Mouse (Mus musculus) splenic B cell, adult 2 months (primary cell): ENCODE measurements around the gene Krt88.
A peak's percentile ranks its signal among the peaks of the same experiment; 100 is the strongest.

Source experiments
- DNase-seq: peaks from one replicate; pipeline ENCODE4 v3.0.0-alpha.2; 2011; ENCODE audit warnings: low read depth, low spot score
- H3K27me3 ChIP-seq: 2 replicates; pipeline ENCODE4 v1.6.1; 2012; ENCODE audit warnings: mild to moderate bottlenecking, low read length, moderate library complexity, mixed read lengths; ENCODE audit not compliant: control insufficient read depth, poor library complexity, insufficient read depth, severe bottlenecking
- H3K36me3 ChIP-seq: 2 replicates; pipeline ENCODE4 v1.6.1; 2012; ENCODE audit warnings: mild to moderate bottlenecking, low read length, moderate library complexity, mixed read lengths; ENCODE audit not compliant: control insufficient read depth, poor library complexity, insufficient read depth, severe bottlenecking

The Krt88 gene

DNA sequence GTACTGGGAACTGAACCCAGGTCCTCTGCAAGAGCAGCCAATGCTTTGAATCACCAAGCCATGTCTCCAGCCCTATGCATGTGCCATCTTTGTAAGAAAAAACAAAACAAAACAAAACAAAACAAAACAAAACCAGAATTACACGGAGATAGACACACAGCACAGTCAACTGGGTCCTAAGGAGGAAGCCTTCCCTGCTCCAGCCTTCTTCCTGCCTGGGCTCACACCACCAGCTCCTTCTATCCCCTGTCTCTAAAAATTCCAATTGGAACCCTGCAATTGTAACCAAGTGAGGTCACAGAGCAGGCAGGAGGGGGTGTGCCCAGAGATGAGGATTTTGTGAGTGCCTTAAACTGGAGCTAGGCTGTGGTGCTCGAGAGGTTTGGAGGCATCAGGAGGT is at the start of gene Krt88:
TSS of gene Krt88 (plus strand) at position 301 of the 400 bp plus-strand sequence.
- DNase-seq = no peak
- H3K36me3 ChIP-seq = no peaks in the 10 kb centered on the region
- no peaks in the 10 kb centered on the region for H3K27me3 ChIP-seq

DNA sequence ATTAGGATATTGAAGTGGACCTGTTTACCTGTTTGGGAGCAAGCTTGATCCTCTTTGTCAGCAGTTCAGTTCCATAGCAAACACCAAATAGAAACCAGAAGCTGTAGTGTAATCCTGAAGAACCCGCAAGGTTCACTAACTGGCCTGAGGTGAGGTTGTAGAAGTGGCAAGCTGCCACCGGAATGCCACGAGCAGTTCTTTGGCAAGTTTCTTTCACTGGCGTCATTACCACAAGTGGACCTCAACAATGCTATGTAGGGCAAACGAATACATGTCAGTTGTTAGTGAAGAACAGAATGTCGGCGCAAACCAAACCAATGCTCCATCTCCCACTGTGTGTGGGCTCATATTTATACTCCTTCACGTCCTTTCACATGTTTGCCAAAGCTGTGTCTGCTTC is 49.3 kb upstream of the Krt88 start:
- Histone ChIP-seq H3K36me3 (no peaks in the 10 kb centered on the region), H3K27me3 (no peaks in the 10 kb centered on the region)
- DNase-seq = no peak

DNA sequence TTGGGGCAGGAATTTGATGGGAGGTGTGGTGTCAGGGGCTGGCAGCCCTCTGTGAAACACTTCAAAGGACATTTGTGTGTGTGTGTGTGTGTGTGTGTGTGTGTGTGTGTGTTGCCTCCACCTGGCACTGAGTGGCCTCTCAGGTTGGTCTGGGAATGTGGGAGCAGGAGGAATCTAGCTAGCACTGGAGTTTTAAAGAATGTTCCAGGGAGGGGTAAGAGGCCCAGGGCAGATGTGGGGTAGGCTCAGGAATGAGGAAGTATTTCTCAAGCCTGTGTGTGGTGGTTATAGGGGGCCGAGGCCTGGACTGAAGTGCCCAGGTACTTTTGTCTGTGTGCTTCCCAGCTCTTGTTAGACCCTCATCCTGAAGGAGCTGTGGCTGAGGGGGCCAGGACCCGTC is 36.8 kb upstream of the Krt88 start, which contains the start of gene Krt7:
TSS of gene Krt7 (plus strand) at position 269 of the 400 bp plus-strand sequence.
- no peaks in the 10 kb centered on the region for H3K27me3 ChIP-seq
- no peak for DNase-seq
- no peaks in the 10 kb centered on the region for H3K36me3 ChIP-seq

DNA sequence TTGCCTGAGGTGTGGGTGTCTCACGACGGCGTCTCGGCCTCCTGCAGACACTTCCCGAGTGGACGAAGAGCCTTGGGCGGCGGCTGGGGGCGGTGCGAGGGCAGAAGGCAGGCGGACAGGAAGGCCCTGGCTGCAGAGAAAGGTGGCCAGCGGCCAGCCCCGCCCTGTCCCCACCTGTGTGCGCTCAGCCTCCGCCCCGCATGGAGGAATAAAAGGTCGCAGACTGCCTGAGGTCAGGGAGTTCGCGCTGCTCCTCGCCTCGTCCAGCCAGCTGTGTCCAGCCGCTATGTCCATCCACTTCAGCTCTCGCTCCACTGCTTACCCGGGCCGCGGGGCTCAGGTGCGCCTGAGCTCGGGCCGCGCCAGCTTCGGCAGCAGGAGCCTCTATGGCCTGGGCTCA is 35.4 kb upstream of the Krt88 start:
- no peaks in the 10 kb centered on the region for H3K27me3 ChIP-seq
- no peak for DNase-seq
- no peaks in the 10 kb centered on the region for H3K36me3 ChIP-seq

DNA sequence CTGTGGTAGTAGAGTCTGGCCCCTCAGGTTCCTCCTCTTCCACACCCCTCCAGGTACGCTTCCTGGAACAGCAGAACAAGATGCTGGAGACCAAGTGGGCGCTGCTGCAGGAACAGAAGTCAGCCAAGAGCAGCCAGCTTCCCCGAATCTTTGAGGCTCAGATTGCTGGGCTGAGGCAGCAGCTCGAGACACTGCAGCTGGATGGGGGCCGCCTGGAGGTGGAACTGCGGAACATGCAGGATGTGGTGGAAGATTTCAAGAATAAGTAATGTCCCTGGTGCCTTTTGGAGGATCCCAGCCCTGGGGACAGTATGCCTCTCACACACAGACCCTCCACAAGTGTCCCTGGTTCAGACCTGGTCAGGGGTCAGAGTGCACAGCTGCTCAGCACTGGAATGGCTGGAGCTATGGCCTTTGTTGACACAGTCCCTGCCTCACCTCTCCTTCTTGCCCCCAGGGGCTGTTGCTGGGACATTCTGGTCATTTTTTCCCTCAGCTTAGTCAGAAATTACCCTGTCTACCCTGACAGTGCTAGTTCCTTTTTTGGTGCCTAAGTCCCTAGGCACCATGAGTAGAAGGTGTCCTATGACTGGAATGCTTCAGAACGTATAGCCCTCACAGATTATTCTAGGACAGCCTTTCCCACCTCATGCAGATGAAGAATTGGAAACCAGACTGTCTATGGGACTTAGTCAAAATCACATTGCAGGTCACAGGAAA is 33.5 kb upstream of the Krt88 start:
- no peaks in the 10 kb centered on the region for H3K27me3 ChIP-seq
- H3K36me3 ChIP-seq = no peaks in the 10 kb centered on the region
- DNase-seq = no peak

DNA sequence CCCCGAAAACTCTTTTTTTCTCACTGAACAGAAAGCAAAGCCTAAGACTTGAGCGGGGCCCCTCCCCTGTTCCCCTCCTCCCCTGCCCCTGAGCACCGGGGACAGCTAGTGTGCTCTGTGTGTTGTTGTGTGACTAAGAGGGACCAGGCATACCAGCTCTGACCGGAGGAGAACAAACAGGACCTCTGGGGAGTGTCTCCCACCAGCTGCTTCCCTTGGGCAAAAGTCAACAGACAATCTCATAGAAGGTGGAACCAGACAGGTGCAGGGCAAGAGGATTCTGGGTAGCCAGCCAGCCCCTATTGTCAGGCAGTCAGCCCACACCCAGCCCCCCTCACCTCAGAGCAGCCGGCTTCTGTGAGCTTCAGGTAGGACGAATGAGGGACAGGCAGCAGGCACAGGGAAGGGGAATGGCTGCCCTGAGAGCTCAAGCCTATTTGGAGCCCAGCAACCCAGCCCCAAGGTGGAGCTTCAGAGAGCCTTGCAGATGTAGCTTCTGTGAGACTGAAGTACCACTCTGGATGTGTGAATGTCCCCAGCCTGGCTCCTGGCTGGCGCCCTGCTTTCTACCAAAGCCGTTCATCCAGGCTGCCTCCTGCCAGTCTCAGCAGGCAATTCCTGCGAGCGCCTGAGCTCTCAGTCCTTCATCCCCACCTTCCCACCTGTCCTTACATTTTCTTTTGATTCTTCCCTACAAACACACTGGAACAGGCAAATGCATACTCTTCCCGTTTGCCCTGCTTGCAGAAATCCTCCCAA is 32.6 kb upstream of the Krt88 start:
- DNase-seq = no peak
- Histone ChIP-seq H3K27me3 (no peaks in the 10 kb centered on the region), H3K36me3 (no peaks in the 10 kb centered on the region)

DNA sequence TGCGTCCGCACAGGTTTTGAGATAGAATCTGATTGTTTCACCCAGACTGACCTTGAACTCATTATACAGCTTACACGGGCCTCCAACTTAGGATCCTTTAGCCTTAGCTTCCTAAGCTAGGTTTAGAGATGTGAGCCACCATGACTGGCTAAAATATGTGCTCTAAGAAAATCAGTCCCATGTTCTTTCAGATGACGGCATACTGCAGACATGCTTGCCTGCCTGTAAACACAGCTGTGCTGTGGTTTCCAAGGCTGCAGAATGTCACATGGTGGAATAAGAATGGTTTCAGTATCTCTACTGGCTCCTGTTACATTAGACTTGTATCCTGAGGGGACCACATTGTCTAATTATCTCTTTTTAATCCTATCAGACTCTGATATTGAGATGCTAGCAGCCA is 28.6 kb upstream of the Krt88 start:
- no peak for DNase-seq
- no peaks in the 10 kb centered on the region for H3K36me3 ChIP-seq
- no peaks in the 10 kb centered on the region for H3K27me3 ChIP-seq

DNA sequence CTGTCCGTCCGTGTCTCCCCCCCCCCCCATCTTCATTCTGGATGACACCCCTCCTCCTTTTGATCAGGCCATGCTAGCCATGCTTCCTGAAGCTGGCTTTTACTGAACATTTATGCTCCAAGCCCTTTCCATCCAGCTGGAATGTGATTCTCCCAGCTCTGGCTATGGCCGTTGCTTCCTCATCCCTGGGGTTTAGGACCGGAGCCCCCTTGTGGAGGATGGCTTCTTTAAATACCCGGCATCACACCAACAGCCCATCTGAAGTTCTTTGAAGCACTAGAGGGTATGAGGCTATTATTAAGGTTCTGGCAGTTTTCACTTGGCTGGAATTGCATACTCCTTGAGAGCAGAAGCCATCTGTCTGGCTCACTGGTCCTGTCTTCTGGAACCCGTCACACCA is 26.6 kb upstream of the Krt88 start:
- Histone ChIP-seq H3K27me3 (no peaks in the 10 kb centered on the region), H3K36me3 (no peaks in the 10 kb centered on the region)
- DNase-seq = no peak

DNA sequence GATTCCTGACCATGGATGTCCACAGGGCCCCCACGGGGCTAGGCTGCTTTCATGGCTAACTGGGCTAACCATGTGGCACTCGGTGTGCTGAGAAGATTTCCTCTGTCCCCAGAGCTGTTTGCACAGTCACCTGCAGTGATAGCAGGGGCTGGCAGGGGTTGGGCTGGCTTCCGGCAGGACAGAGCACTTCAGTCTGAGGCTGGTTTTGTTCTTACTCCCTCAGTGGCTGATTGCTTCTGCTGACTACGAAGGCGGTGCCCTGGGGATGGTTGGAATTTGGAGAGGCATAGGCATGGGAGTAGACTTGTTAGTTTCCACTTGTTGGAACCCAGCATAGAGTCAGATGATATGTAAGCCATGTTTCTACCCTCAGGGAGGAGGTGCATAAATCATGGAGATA is 22.6 kb upstream of the Krt88 start:
- no peak for DNase-seq
- H3K36me3 ChIP-seq = no peaks in the 10 kb centered on the region
- H3K27me3 ChIP-seq = no peaks in the 10 kb centered on the region

DNA sequence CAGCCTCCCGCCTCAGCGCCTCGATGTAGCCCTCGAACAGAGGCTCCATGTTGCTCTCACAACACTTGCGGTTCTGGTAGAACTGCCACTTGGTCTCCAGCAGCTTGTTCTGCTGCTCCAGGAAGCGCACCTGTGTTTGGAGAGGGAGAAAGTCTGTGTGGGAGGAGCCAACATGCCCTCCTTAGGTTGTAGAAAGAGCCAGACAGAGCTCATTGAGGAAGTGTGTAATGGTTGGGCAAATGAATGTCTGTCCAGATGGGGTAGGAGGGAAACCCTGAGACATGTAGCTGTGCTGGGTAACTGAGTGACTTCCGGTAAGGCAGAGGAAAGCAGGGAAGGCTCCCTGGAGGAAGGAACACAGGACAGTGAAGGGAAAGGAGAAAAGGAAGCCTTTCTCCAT is 10.9 kb upstream of the Krt88 start:
- no peaks in the 10 kb centered on the region for H3K27me3 ChIP-seq
- no peak for DNase-seq
- no peaks in the 10 kb centered on the region for H3K36me3 ChIP-seq

DNA sequence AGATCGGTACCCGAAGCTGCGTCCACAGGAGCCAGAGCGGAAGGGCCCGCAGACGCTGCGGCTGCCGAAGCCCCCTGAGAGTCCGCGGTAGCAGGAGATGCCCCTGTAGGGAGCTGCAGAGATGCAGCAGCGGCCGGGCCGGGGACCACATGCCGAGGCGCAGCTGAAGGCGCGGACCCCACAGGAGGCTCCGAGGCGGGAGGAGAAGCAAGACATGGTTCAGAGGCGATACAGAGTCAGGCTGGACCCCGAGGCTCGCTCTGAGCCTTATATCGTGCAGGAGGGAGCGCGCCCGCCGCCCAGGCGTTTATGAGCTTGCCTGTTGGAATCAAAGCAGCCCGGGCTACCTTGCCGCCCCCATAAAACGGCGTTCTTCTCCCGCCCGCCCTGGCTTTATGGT is 9.0 kb upstream of the Krt88 start, which contains the start of gene Krt87:
TSS of gene Krt87 (minus strand) at position 250 of the 400 bp plus-strand sequence.
- Histone ChIP-seq H3K27me3 (no peaks in the 10 kb centered on the region), H3K36me3 (no peaks in the 10 kb centered on the region)
- DNase-seq = no peak

DNA sequence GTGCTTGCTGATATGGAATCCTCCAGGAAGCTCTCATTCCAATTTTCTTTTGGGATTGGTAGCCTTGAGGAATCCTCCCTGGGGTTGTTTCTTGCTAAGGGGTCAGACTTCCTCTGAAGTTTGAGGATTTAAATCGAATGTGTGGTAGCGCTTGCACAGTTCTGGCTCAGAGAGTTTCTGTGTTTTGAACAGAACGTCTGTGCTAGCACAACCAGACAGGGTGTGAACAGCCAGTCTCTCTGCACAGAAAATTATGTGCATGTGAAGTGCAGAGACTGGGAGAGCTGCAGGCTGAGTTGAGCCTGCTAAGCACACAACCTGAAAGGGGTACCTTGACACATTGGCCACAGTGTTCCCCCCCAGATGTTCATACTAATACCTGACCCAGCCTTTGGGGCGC is 6.7 kb upstream of the Krt88 start:
- no peaks in the 10 kb centered on the region for H3K36me3 ChIP-seq
- DNase-seq = no peak
- H3K27me3 ChIP-seq = no peaks in the 10 kb centered on the region

DNA sequence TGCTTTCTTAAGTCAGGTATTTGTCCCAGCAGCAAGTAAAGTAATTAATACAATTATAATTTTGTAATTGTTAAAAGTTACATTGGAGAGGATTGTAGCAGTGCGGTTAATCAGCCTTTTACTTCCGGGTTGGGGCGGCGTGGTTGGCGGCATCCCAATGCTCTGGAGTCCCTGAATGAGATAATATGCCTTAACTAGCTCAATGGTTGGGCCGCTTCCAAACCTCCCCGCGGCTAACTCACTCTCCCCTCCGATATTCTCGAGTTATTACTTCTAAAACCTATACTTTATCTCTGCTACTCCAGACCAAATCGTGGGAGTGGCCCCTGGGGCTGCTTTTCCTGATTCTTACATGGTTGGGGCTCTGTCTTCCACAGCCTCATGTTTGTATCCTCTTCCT is 972 bp upstream of the Krt88 start:
- Histone ChIP-seq H3K36me3 (no peaks in the 10 kb centered on the region), H3K27me3 (no peaks in the 10 kb centered on the region)
- DNase-seq = no peak

DNA sequence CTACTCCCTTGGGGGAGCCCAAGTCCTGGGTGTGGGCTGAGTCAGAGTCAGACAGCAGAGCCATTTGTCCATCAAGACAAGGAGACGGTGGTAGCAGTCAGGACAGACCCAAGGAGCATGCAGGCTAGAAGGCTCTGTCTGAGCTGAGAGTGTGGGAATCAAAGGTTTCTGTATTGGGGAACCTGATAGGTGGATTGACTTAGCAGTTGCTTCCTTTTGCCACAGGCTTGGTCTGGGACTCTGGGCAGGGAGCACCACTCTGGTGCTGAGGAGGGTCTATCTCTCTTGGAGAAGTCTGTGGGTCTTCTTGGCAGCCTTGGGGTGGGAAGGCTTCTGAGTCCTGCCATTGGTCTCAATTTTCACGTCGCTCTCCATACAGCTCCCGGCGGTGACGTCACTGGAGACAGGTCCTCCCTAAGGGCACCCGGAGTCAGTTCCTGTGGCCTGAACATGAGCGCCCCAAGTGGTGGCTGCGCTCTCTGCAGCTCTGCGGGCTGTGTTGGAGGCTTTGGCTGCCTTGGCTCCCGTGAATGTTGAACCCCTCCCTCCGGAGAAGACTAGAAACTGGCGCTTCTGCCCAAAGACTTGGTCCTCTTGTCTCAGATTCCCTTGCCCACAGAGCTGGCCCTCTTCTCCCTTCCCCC is 5.7 kb downstream of the Krt88 start:
- DNase-seq = peak; percentile 46
- Histone ChIP-seq H3K27me3 (no peaks in the 10 kb centered on the region), H3K36me3 (no peaks in the 10 kb centered on the region)

DNA sequence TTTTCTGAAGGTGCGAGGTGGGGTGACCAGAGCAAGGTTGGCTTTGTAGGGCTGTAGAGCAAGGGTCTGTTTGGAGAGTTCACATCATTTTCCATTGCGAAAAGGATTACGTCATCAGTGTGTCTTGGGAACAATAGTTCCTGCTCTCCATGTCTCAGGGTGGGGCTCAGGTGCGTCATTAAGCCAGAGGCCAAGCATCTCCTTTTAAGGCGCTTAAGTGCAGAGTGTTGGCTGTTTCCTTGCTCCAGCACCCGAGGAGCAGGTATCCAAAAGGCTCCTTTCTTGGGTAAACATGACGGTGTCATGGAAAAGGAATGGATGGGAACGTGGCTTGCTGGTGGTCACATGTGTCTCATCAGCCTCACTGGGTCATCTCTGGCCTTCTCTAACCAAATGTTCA is 7.2 kb downstream of the Krt88 start:
- H3K27me3 ChIP-seq = no peaks in the 10 kb centered on the region
- DNase-seq = no peak
- H3K36me3 ChIP-seq = no peaks in the 10 kb centered on the region
